Mouse (Mus musculus) spleen, adult 12 weeks (tissue): ENCODE data around the gene Slc22a21.
"Not testable (repeated sequence)": the region's sequence is repeated elsewhere in the genome, so short reads cannot be mapped to it uniquely, and the experiment has no call there.

Experiments
- DNase-seq: peaks from one replicate; pipeline ENCODE4 v3.0.0; 2022; ENCODE audit warnings: low spot score

The Slc22a21 gene

DNA sequence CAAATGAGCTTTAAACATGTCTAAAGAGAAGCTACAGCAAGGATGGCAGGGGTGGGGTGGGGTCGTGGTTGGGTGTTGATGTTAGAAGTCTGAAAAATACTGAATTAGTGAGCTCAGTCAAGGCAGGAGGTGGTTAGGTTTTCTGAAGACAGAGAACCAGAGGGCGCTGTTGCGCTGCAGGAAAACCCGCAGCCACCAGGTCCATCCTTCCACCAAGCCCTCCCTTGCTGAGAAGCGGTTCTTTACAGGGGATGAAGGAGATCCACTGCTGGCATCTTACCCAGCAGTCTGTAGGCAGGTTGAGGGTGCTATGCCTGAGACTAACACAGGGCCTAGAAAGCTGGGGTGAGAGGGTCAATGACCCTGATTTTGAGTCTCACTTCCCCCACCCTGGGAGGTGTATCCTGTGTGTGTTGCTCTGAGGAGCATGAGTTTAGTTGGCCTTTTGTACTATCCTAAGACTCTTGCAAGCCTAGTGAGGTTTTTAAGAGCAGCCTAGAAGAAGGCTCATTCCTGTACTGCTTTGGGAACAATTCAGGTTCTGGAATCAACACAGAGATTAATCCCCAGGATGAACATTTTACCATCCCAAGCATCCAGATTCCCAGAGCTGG lies 22.1 kb upstream of the Slc22a21 start:
- DNase-seq, result no peak

DNA sequence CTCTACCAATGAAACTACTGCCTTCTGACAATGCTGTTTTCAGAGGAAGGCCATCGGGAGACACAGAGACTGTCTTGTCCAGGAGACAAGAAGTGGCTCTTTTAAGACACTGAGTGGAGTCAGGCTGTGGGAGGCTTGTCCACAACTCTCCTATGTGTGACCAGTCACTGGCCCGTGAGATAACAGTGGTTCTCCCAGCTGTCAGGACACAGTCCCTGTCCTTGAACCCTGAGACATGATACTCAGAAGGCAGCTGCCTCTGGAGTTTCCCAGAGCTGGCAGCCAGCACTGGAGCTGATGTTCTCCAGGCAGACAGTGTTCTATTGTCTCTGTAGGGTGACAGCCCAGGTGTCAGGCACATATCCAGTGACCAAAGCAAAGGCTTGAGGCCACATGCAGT lies 17.5 kb upstream of the Slc22a21 start:
- no peak for DNase-seq

DNA sequence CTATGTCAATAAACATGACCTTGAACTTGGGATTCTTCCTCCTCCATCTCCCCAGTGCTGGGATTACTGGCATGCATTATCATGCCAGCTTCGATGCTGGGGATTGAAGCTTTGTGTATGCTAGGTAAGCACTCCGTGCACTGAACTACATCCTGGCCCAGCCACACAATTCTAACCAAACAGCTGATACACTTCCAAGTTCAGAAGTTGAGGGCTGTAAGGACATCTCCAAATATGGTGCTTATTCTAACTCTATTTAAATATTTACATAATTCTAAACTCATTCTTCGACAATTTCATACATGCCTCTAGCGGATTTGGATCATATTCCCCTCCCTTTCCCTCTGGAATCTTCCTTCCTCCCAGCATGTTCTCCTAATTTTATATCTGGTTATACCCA lies 12.1 kb upstream of the Slc22a21 start:
- DNase-seq, result no peak

DNA sequence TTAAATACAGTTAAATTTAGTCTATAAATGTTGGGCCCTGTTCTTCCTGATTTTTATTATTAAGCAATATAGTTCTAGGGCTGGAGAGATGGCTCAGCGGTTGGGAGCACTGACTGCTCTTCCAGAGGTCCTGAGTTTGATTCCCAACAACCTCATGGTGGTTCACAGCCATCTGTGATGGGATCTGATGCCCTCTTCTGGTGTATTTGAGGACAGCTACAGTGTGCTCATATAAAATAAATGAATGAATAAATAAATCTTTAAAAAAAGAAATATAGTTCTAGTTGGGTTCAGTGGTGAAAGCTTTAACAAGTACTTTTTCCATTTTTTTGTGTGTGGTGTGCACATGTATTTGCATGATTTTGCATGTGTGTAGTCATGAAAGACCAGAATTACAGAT lies 9.1 kb upstream of the Slc22a21 start:
- DNase-seq, result no peak

DNA sequence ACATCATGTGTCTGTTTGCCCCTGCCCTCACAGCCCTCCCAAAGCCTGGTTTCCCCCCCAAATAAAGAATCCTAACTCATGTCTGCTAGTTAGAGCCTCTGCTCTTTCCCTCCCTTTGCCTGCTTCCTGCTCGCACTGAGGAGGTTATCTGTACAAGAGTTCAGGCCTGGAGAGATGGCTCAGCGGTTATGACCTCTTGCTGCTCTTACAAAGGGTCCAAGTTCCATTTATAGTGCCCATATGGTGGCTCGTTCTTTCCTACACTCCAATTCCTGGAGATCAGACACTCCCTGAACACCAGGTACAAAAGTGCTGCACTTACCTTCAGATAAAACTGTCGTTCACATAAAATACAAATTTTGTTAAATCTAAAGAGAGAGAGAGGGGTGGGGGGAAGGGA lies 7.9 kb upstream of the Slc22a21 start:
- DNase-seq, result no peak

DNA sequence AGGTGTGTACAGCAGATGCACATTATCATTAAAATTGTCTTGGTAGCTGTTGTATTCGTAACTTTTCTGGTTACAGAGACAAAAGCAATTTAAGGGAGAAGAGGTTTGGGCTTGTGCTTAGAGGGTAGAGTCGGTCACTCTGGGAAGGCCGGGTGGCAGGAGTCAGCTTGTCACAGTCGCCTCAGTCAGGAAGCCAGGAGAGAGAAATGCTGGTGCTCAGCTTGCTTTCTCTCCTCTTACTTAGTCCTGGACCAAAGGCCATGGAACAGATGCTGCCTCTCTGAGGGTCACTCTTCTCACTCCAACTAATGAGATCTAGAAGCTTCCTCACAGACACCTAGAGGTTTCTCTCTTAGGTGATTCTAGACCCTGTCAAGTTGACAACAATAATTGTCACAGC lies 1.3 kb upstream of the Slc22a21 start:
- no peak for DNase-seq

DNA sequence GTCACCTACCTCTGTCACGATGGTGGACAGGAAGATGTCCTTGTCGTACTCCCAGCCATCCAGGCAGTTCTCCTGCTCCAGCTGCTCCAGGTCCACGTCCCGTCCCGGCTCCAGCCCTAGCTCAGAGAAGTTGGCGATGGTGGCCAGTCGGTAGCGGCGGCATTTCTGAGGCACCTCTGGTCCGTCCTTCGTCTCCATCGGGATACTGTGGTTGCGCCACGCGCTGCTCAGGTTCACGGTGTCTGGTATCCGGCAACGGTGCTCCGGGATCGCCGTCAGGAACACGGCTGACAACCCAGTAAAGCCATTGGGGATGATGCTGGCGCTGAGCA lies 710 bp downstream of the Slc22a21 start:
- DNase-seq, result not testable (repeated sequence)

DNA sequence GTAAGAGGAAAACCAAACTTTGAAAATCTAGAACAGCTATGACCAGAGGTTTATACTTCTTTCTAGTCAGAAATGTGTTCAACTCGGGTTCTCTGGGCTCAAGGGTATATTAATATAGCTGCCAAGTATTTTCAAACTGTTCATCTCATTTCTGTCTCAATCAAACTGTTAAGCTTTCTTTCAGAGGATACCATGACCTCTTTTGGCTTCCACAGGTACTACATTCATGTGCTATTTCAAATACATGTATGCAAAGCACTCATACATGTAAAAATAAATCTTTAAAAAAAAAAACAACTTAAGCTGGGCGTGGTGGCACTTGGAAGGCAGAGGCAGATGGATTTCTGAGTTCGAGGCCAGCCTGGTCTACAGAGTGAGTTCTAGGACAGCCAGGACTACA lies 2.5 kb downstream of the Slc22a21 start:
- DNase-seq, result no peak

DNA sequence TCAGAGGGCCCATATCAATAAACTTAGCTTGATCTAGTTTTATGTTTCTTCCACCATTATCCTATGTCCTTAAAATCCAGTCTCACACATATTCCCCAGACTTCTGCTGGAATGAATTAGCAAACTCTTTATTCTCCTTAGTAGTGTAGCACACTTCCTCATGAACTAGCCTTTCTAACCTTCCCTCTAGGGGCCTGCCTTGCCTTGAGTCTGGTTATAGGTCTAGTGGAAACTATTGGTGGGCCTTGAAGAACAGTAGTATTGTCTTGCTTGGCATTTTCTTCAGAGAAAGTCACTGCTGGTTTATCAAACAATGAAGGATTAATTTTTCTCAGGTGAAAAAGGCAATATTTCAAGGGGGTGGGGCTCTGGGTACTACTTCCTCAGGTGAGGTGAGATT lies 4.6 kb downstream of the Slc22a21 start:
- no peak for DNase-seq

DNA sequence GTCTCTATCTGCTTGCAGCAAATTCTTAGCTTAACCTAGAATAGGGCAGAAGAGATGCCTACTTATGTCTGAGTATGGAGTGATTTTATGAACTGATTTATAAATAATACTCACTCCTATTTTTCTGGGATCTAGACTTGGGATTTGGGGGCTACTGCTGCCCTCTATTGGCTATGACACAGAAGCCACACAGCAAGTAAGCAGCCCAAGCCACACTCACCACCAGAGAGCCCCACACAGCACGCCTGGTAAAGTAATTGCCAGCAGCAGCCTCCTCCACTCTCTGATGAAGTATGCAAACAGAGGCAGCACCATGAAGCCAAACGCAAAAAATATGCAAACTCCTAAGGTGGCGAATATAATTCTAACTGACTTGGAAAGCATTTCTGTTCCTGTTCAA lies 21.1 kb downstream of the Slc22a21 start:
- DNase-seq, result no peak

DNA sequence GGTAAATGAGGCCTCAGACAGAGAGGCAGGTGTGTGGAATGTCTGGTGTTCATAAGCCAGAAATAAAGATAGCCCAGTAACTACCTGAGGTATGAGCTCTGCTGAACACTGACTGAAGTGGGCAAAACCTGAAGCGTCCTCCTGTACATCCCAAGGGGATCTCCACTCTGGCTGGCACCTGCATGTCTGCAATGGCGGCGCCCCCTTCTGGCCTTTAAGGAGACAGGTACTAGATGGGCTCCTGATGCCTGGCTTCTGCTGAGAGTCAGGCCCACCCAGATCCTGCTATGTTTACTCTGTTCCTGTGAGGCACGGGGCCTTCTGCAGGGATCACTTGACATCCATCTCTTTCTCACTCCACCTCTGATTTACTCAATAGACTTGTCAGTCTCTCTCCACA lies 22.0 kb downstream of the Slc22a21 start:
- not testable (repeated sequence) for DNase-seq

DNA sequence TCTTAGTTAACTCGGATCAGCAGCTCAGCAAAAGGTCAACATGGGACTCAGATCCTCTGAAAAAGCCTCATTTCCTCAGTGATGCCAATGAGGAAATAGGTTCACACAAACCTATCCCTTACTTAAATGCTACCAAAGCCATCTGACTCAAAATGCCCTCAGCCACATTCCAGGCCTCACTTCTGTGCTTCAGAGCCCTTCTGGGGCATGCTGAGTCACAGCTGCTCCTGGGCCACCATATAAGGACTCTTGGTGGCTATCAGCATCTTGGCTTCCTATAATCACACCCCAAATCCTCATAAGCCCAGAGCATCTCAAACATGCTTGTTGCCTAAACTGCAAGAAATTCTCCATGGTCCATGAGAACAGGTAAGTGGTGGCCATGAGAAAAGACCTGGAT lies 23.5 kb downstream of the Slc22a21 start:
- no peak for DNase-seq

DNA sequence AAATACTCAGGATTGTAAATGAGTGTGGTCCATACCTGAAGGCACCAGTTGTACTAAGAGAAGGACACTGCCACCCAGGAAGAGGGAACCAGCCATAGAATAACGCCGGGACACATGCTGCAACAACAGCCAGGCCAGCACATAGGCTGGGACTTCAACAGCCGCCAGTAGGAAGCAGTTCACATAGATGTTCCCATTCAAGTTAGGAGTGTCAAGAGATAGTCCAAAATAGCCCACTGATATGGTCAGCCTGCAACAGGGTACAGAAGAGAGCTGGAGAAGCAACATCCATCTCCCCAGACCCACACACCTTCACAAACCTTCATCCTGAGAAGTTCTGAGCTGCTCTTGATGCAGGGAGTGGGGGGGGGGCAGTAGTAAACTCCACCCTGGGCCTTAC lies 25.5 kb downstream of the Slc22a21 start:
- DNase-seq, result no peak

DNA sequence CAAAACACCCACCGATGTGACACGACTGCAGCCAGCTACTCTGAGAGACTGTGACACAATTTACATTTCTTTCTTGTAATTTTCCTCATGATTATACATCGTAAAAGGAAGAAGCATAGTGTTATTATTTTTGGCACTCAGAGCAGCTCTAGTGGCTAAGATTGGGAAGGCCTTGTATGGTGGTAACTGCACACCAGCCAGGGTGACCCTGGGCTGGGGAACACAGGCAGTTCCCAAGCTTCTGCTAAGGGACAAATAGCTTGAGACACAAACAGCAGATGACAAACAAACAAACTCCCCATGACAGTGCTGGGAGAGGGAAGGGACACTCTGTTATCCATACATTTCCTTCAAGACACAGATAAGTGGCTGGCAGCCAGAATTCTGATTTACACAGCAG lies 30.0 kb downstream of the Slc22a21 start:
- DNase-seq, result not testable (repeated sequence)

DNA sequence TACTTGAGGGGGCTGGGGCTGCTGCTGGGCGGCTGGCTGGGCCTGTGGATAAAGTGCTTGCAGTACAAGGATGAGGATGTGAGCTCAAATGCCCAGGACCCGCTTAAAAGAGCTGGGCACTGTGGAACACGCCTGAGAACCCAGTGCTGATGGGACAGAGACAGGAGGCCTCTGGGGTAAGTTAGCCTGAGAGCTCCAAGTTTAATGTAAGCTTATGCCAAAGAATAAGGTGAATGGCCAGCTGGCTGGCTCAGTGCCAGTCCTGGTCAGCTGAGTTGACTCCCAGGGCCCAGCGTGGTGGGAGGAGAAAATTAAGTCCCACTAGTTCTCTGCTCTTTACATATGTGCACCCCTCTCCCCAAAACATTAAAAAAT lies 48.2 kb downstream of the Slc22a21 start:
- not testable (repeated sequence) for DNase-seq

DNA sequence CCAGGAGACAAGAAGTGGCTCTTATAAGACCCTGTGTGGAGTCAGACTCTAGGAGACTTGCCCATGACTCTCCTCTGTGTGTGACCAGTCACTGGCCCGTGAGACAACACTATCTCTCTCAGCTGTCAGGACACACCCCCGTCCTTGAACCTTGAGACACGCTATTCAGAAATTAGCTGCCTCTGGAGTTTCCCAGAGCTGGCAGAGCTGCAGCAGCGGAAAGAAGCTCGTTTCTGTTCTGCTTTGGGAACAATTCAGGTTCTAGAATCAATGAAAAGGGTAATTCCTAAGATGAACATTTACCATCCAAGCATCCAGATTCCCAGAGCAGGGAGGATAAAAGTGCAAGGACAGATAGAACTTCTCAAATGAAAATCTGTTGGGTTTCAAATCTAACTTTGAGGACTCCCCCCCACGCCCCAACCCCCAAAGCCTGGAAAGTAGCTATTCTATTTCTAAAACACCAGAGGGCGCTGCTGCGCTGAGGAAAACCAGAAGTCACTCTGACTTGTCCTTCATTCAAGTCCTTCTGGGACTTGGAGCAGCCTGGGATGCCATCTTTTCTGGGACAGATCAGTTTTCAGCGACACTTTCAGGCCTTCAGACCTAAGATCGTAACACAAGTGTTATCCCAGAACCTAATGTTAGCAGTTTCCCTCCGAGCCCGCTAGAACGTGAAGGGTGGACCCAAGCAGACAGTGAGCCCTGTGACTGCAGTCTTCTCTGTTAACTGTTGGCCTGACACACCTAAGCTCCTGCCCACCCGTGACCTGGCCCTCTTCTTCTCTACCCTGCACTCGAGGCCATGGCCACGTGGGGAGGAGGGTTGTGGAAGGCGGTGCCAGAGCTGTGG lies 48.8 kb downstream of the Slc22a21 start:
- peak; percentile 15 for DNase-seq

DNA sequence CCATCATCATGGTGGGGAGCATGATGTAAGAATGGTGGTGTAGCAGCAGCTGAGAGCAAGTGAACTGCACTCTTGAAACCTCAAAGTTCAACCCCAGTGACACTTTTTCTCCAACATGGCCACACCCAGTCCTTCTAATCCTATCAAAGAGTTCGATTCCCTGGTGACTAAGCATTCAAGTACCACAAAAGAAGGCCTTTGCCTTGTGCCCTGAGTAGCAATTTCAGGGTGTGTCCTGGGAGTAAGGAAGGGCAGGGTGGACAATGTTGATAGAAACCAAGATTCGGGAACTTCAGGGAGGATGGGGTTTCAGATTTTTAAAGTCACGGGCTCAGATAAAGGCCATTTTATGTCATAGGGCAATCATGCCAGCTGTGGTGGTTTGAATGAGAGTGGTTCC lies 50.4 kb downstream of the Slc22a21 start:
- DNase-seq, result no peak

DNA sequence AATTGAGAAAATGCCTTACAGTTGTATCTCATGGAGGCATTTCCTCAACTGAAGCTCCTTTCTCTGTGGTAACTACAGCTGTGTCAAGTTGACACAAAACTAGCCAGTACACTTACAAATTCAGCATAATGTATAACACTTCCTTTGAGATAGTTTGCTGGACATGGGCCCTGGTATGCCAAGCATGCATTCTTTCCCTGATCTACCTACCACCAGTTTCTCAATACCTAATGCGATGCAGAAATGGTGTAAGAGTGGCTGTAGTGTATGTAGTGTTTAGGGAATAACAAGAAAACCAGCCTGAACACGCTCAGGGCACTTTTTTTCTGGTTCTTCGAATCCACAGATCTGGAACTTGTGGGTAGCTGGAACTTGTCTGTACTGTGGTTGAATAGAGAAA lies 51.5 kb downstream of the Slc22a21 start:
- no peak for DNase-seq

DNA sequence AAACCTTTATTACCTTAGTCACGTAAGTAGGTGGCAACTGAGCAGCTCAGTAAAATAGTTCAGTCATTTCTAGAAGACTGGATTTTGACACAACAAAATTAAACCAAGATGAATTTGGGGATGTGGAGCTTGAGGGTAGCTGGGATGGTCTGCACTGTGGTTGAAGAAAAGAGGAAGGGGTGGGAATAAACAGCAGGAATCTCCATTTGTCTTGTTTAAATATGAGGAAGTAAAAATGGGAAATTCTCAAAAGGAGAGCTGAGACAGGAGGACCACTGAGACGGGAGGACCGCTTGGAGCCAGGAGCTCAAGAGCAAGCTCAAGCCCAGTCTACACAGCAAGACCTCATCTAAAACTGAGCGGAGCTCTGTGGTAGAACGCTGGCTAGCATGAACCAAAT lies 53.8 kb downstream of the Slc22a21 start:
- no peak for DNase-seq

DNA sequence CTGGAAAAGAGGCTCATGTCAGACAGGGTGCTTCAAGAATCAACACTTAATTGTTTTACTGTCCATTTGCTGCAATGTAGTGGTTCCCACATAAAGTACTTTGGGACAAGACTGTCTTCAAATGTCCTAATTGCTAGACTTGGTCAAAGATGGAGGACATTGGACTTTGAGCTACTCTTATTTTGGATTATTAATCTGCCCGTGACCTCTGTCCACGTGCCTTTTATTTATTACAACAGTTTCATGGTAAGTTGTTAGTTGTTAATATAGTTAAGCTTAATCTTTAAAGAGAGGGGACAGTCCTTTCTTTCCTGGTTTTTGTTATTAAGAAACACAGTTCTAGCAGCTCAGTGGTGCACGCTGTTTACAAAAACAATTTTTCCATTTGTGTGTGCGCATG lies 61.3 kb downstream of the Slc22a21 start:
- DNase-seq, result no peak

DNA sequence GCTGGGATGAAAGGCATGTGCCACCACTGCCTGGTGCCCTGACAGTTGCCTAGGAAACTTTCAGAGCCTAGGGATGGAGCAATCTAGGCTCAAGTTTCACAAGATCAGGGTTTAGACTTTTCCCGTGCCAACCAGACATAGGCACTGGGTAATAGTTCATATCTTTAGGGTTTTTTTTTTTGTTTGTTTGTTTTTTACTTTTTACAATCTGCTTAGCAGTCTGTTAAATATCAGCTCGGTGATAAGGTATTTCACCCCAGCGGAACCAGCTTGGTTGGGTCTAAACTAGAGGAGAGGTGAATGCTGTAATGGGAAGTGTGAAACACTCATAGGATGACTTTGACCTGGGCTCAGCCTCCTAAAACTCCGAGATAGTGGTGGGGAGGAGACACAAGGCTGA lies 69.1 kb downstream of the Slc22a21 start:
- DNase-seq, result no peak

DNA sequence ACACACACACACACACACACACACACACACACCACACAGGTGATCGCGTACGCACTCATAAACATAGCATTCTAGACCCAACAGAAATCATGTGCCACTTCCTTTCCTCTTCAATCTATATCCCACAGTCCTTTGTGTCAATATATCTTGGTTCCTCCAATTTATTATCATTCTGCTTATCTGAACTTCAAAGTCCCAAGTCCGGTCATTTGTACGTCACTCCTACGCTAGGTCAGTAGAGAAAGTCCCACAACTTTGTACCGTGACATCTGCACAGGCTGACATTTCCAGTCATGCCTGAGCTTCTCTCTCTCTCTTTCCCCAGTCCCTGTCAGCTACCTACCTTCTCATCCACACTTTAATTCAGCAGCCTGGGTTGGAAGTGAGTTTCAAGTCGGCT lies 71.4 kb downstream of the Slc22a21 start:
- no peak for DNase-seq

DNA sequence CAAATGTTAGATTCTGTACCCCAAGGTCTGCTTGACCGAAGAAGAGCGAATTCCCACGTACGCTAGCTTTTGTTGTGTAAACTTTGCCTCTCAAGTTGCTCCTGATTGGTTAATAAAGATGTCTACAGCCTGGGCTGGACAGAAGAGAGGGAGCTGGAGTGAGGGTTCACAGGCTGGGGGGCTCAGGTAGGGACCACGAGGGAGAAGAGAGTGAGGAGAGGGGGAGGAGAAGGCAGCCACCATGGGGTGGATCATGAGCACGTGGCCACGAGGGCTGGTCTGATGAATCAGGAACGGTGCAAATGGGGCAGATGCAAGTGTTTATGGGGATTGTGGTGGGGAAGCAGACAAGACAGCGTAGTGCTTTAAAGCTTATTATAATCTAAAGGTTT lies 75.6 kb downstream of the Slc22a21 start:
- DNase-seq, result no peak
